Mouse (Mus musculus): ENCODE measurements at regions not wholly inside any gene's neighbourhood (a gene's known extent, or its start where the extent isn't known, plus 50 kb on each side); places are given as distances from the start of the nearest gene placed in this dataset.

- WGBS, result 83% methylated on average over 5 of the region's 5 CpGs
- Histone ChIP-seq H3K9me3 (replicated peaks; ENCODE audit: control insufficient read depth, low read length) (no peaks in the 10 kb centered on the region), H3K9ac (replicated peaks; ENCODE audit: low read length) (no peak overlapping the region), H3K36me3 (replicated peaks; ENCODE audit: control insufficient read depth, insufficient read depth, low read depth, low read length) (no peaks in the 10 kb centered on the region), H3K4me1 (ENCODE audit: control insufficient read depth, insufficient read depth, low read length) (no peaks in the 10 kb centered on the region), H3K4me2 (ENCODE audit: low read depth, low read length) (no peak overlapping the region), H3K27me3 (ENCODE audit: control insufficient read depth, insufficient read depth, low read length) (no peaks in the 10 kb centered on the region), H3K4me3 (ENCODE audit: low read depth, low read length) (no peak overlapping the region), H3K27ac (replicated peaks; ENCODE audit: low read depth, low read length) (no peak overlapping the region)
- ATAC-seq (replicated peaks; ENCODE audit: insufficient number of reproducible peaks, low FRiP score, low TSS enrichment, low read depth) (no peak), DNase-seq (ENCODE audit: low spot score) (no peak)
These were observed 79.8 kb upstream of the Tnik start for GRCm38 (mm10) chr3:28183061-28183762.

GRCm38 (mm10) chr3:28185518-28185917 is 77.5 kb upstream of the Tnik start:
- Histone ChIP-seq H3K27me3 (ENCODE audit: control insufficient read depth, insufficient read depth, low read length) (no peaks in the 10 kb centered on the region), H3K9ac (replicated peaks; ENCODE audit: low read length) (no peak overlapping the region), H3K27ac (replicated peaks; ENCODE audit: low read depth, low read length) (no peak overlapping the region; the same call in 1 of the 2 replicates), H3K9me3 (replicated peaks; ENCODE audit: control insufficient read depth, low read length) (no peaks in the 10 kb centered on the region), H3K4me3 (ENCODE audit: low read depth, low read length) (no peak overlapping the region), H3K4me2 (ENCODE audit: low read depth, low read length) (no peak overlapping the region), H3K36me3 (replicated peaks; ENCODE audit: control insufficient read depth, insufficient read depth, low read depth, low read length) (no peaks in the 10 kb centered on the region), H3K4me1 (ENCODE audit: control insufficient read depth, insufficient read depth, low read length) (no peaks in the 10 kb centered on the region)
- ATAC-seq (replicated peaks; ENCODE audit: insufficient number of reproducible peaks, low FRiP score, low TSS enrichment, low read depth) (no peak), DNase-seq (ENCODE audit: low spot score) (peak; percentile 39)
- WGBS, result 16% methylated on average over 1 of the region's 1 CpGs

GRCm38 (mm10) chr3:28185918-28186317 is 77.1 kb upstream of the Tnik start:
- no peak for ATAC-seq (replicated peaks; ENCODE audit: insufficient number of reproducible peaks, low FRiP score, low TSS enrichment, low read depth)
- WGBS, result 8% methylated on average over 2 of the region's 2 CpGs
- Histone ChIP-seq H3K4me2 (ENCODE audit: low read depth, low read length) (no peak overlapping the region), H3K9me3 (replicated peaks; ENCODE audit: control insufficient read depth, low read length) (no peaks in the 10 kb centered on the region), H3K4me1 (ENCODE audit: control insufficient read depth, insufficient read depth, low read length) (no peaks in the 10 kb centered on the region), H3K36me3 (replicated peaks; ENCODE audit: control insufficient read depth, insufficient read depth, low read depth, low read length) (no peaks in the 10 kb centered on the region), H3K27ac (replicated peaks; ENCODE audit: low read depth, low read length) (no peak overlapping the region; the same call in 1 of the 2 replicates), H3K4me3 (ENCODE audit: low read depth, low read length) (no peak overlapping the region), H3K9ac (replicated peaks; ENCODE audit: low read length) (no peak overlapping the region), H3K27me3 (ENCODE audit: control insufficient read depth, insufficient read depth, low read length) (no peaks in the 10 kb centered on the region)
- DNase-seq (ENCODE audit: low spot score), result peak; percentile 35

- Histone ChIP-seq H3K4me2 (ENCODE audit: low read depth, low read length) (no peak overlapping the region), H3K4me3 (ENCODE audit: low read depth, low read length) (no peak overlapping the region), H3K4me1 (ENCODE audit: control insufficient read depth, insufficient read depth, low read length) (no peaks in the 10 kb centered on the region), H3K27me3 (ENCODE audit: control insufficient read depth, insufficient read depth, low read length) (no peaks in the 10 kb centered on the region), H3K9ac (replicated peaks; ENCODE audit: low read length) (no peak overlapping the region), H3K9me3 (replicated peaks; ENCODE audit: control insufficient read depth, low read length) (no peaks in the 10 kb centered on the region), H3K36me3 (replicated peaks; ENCODE audit: control insufficient read depth, insufficient read depth, low read depth, low read length) (no peaks in the 10 kb centered on the region), H3K27ac (replicated peaks; ENCODE audit: low read depth, low read length) (no peak overlapping the region)
- 76% methylated on average over 2 of the region's 2 CpGs for WGBS
- DNase-seq (ENCODE audit: low spot score) (no peak), ATAC-seq (replicated peaks; ENCODE audit: insufficient number of reproducible peaks, low FRiP score, low TSS enrichment, low read depth) (no peak)
These were observed 73.6 kb upstream of the Tnik start for GRCm38 (mm10) chr3:28189371-28189770.

- H3K9ac ChIP-seq (replicated peaks; ENCODE audit: low read length), result no peak overlapping the region
- H3K4me2 ChIP-seq (ENCODE audit: low read depth, low read length), result no peak overlapping the region
- DNase-seq (ENCODE audit: low spot score), result no peak
- no peaks in the 10 kb centered on the region for H3K9me3 ChIP-seq (replicated peaks; ENCODE audit: control insufficient read depth, low read length)
- H3K4me1 ChIP-seq (ENCODE audit: control insufficient read depth, insufficient read depth, low read length), result no peaks in the 10 kb centered on the region
- H3K4me3 ChIP-seq (ENCODE audit: low read depth, low read length), result no peak overlapping the region
- H3K27ac ChIP-seq (replicated peaks; ENCODE audit: low read depth, low read length), result no peak overlapping the region
- whole genome bisulfite sequencing, result 79% methylated on average over 6 of the region's 6 CpGs
- no peak for ATAC-seq (replicated peaks; ENCODE audit: insufficient number of reproducible peaks, low FRiP score, low TSS enrichment, low read depth)
- H3K36me3 ChIP-seq (replicated peaks; ENCODE audit: control insufficient read depth, insufficient read depth, low read depth, low read length), result no peaks in the 10 kb centered on the region
- H3K27me3 ChIP-seq (ENCODE audit: control insufficient read depth, insufficient read depth, low read length), result no peaks in the 10 kb centered on the region
These were observed 72.8 kb upstream of the Tnik start for GRCm38 (mm10) chr3:28190243-28190642.

- Histone ChIP-seq H3K9me3 (replicated peaks; ENCODE audit: control insufficient read depth, low read length) (no peaks in the 10 kb centered on the region), H3K27me3 (ENCODE audit: control insufficient read depth, insufficient read depth, low read length) (no peaks in the 10 kb centered on the region), H3K27ac (replicated peaks; ENCODE audit: low read depth, low read length) (no peak overlapping the region), H3K36me3 (replicated peaks; ENCODE audit: control insufficient read depth, insufficient read depth, low read depth, low read length) (no peaks in the 10 kb centered on the region), H3K4me1 (ENCODE audit: control insufficient read depth, insufficient read depth, low read length) (no peaks in the 10 kb centered on the region), H3K4me3 (ENCODE audit: low read depth, low read length) (no peak overlapping the region), H3K4me2 (ENCODE audit: low read depth, low read length) (no peak overlapping the region), H3K9ac (replicated peaks; ENCODE audit: low read length) (no peak overlapping the region)
- 63% methylated on average over 4 of the region's 4 CpGs for WGBS
- ATAC-seq (replicated peaks; ENCODE audit: insufficient number of reproducible peaks, low FRiP score, low TSS enrichment, low read depth) (no peak), DNase-seq (ENCODE audit: low spot score) (no peak)
These were observed 68.5 kb upstream of the Tnik start for GRCm38 (mm10) chr3:28194388-28194970.

GRCm38 (mm10) chr3:28196786-28197185 is 66.2 kb upstream of the Tnik start:
- H3K4me2 ChIP-seq (ENCODE audit: low read depth, low read length), result no peak overlapping the region
- H3K27ac ChIP-seq (replicated peaks; ENCODE audit: low read depth, low read length), result no peak overlapping the region
- ATAC-seq (replicated peaks; ENCODE audit: insufficient number of reproducible peaks, low FRiP score, low TSS enrichment, low read depth) (no peak), DNase-seq (ENCODE audit: low spot score) (no peak)
- H3K4me3 ChIP-seq (ENCODE audit: low read depth, low read length), result no peak overlapping the region
- no peak overlapping the region for H3K9ac ChIP-seq (replicated peaks; ENCODE audit: low read length)
- 70% methylated on average over 1 of the region's 1 CpGs for WGBS
- no peaks in the 10 kb centered on the region for H3K4me1 ChIP-seq (ENCODE audit: control insufficient read depth, insufficient read depth, low read length)
- no peaks in the 10 kb centered on the region for H3K9me3 ChIP-seq (replicated peaks; ENCODE audit: control insufficient read depth, low read length)
- H3K27me3 ChIP-seq (ENCODE audit: control insufficient read depth, insufficient read depth, low read length), result no peaks in the 10 kb centered on the region
- no peaks in the 10 kb centered on the region for H3K36me3 ChIP-seq (replicated peaks; ENCODE audit: control insufficient read depth, insufficient read depth, low read depth, low read length)

- no peaks in the 10 kb centered on the region for H3K36me3 ChIP-seq (replicated peaks; ENCODE audit: control insufficient read depth, insufficient read depth, low read depth, low read length)
- no peak overlapping the region for H3K9ac ChIP-seq (replicated peaks; ENCODE audit: low read length)
- WGBS, result 78% methylated on average over 2 of the region's 2 CpGs
- no peaks in the 10 kb centered on the region for H3K4me1 ChIP-seq (ENCODE audit: control insufficient read depth, insufficient read depth, low read length)
- no peak overlapping the region for H3K27ac ChIP-seq (replicated peaks; ENCODE audit: low read depth, low read length)
- H3K27me3 ChIP-seq (ENCODE audit: control insufficient read depth, insufficient read depth, low read length), result no peaks in the 10 kb centered on the region
- ATAC-seq (replicated peaks; ENCODE audit: insufficient number of reproducible peaks, low FRiP score, low TSS enrichment, low read depth) (no peak), DNase-seq (ENCODE audit: low spot score) (no peak)
- no peak overlapping the region for H3K4me3 ChIP-seq (ENCODE audit: low read depth, low read length)
- H3K9me3 ChIP-seq (replicated peaks; ENCODE audit: control insufficient read depth, low read length), result no peaks in the 10 kb centered on the region
- H3K4me2 ChIP-seq (ENCODE audit: low read depth, low read length), result no peak overlapping the region
These were observed 53.7 kb upstream of the Tnik start for GRCm38 (mm10) chr3:28209304-28209703.
